Mouse (Mus musculus) forebrain, embryonic 15.5 days (tissue): ENCODE measurements around the gene Hus1. TPM values are rescaled to one million over a fixed set of nuclear protein-coding genes. Genes with fewer than 3 reads are reported as not detected.

Source experiments
- polyA plus RNA-seq: library from polyadenylated mRNA; unstranded; fragments of >200 nt; fragmentation: Nextera tagmentation; extraction: Ambion mirVana; gene quantifications from 2 replicates; pipeline ENCODE4 v1.2.1, GENCODE M21; 2015

The Hus1 gene
- polyA plus RNA-seq, 1 experiment from 2014 or later, result 10.0 TPM

Other genes starting within 250 kb of the Hus1 start
- 0.27 and 0.31 TPM in 2 replicates for gene Pkd1l1, start 37.9 kb downstream of the Hus1 start, polyA plus RNA-seq
- 0.64 and 1.6 TPM in 2 replicates for gene Gm11992, start 37.4 kb upstream of the Hus1 start, polyA plus RNA-seq
- not detected in 2 replicates for gene Sun3, start 37.8 kb upstream of the Hus1 start, polyA plus RNA-seq
- gene Upp1, start 106.9 kb upstream of the Hus1 start, polyA plus RNA-seq, result 1.6 and 1.8 TPM in 2 replicates
- gene Abca13, start 180.8 kb upstream of the Hus1 start, polyA plus RNA-seq, result 0.01 and 0.03 TPM in 2 replicates